Mouse (Mus musculus) stomach, embryonic 14.5 days (tissue): Measurements from ENCODE around the gene Uts2r. TPM values are rescaled to one million over a fixed set of nuclear protein-coding genes. Genes with fewer than 3 reads are reported as not detected.

Experiments used
- ATAC-seq: fragments of 200-750 bp; cut with Nextera tagmentation; 2 replicates; pipeline ENCODE4 v1.8.0; 2017; ENCODE audit warnings: low read depth, moderate TSS enrichment; ENCODE audit not compliant: insufficient number of reproducible peaks, insufficient read depth, low FRiP score
- H3K27ac ChIP-seq: fragments of 300-500 bp; sonication (generic); 2 replicates; pipeline ENCODE4 v1.5.1; 2014; ENCODE audit warnings: mild to moderate bottlenecking, low read length, moderate library complexity, mixed read lengths
- H3K27me3 ChIP-seq: fragments of 300-500 bp; sonication (generic); 2 replicates; pipeline ENCODE4 v1.6.1; 2014; ENCODE audit warnings: low read length, control low read depth, mixed read lengths; ENCODE audit not compliant: control insufficient read depth, insufficient read depth
- H3K36me3 ChIP-seq: fragments of 300-500 bp; sonication (generic); 2 replicates; pipeline ENCODE4 v1.6.1; 2014; ENCODE audit warnings: mild to moderate bottlenecking, control low read depth, low read length, moderate library complexity, mixed read lengths; ENCODE audit not compliant: control insufficient read depth, insufficient read depth
- H3K4me1 ChIP-seq: fragments of 300-500 bp; sonication (generic); 2 replicates; pipeline ENCODE4 v1.6.1; 2014; ENCODE audit warnings: low read length, control low read depth, mixed read lengths; ENCODE audit not compliant: control insufficient read depth, insufficient read depth
- H3K4me2 ChIP-seq: fragments of 300-500 bp; sonication (generic); replicated peaks from 2 replicates; pipeline ENCODE4 v1.6.1; 2014; ENCODE audit warnings: low read depth, low read length, control low read depth
- H3K4me3 ChIP-seq: fragments of 300-500 bp; sonication (generic); 2 replicates; pipeline ENCODE4 v1.5.1; 2014; ENCODE audit warnings: low read depth, low read length, control low read depth
- H3K9ac ChIP-seq: fragments of 300-500 bp; sonication (generic); replicated peaks from 2 replicates; pipeline ENCODE4 v1.6.1; 2014; ENCODE audit warnings: low read depth, mild to moderate bottlenecking, control low read depth, low read length, moderate library complexity, mixed read lengths
- H3K9me3 ChIP-seq: fragments of 300-500 bp; sonication (generic); 2 replicates; pipeline ENCODE4 v1.6.1; 2016; ENCODE audit warnings: low read depth, low read length, control low read depth; ENCODE audit not compliant: control insufficient read depth
- WGBS: fragments of 180-500 bp; shearing (Covaris S2); extraction: QIAGEN DNeasy Blood & Tissue Kit; methylation state at CpG from one replicate; pipeline ENCODE4 v1.1.7; 2014; 5-methylcytosine and 5-hydroxymethylcytosine counted together
- polyA plus RNA-seq: library from polyadenylated mRNA; unstranded; fragments of >200 nt; fragmentation: Nextera tagmentation; extraction: Ambion mirVana; gene quantifications from 2 replicates; pipeline ENCODE4 v1.2.1, GENCODE M21; 2014

The Uts2r gene
- polyA plus RNA-seq, 1 experiment from 2014 or later = not detected

GRCm38 (mm10) chr11:121143325-121144015 is 16.6 kb upstream of the Uts2r start:
- H3K4me2 ChIP-seq = no peak overlapping the region
- 75% methylated on average over 9 of the region's 9 CpGs for WGBS
- no peak overlapping the region for H3K4me3 ChIP-seq
- H3K36me3 ChIP-seq = no peaks in the 10 kb centered on the region
- no peaks in the 10 kb centered on the region for H3K9me3 ChIP-seq
- H3K4me1 ChIP-seq = no peaks in the 10 kb centered on the region
- no peak overlapping the region for H3K9ac ChIP-seq
- no peak overlapping the region for H3K27ac ChIP-seq
- H3K27me3 ChIP-seq = no peaks in the 10 kb centered on the region
- peak; percentile 77; the same call in 1 of the 2 replicates for ATAC-seq

- WGBS = 93% methylated on average over 22 of the region's 22 CpGs
Observed at GRCm38 (mm10) chr11:121145865-121146264, 14.2 kb upstream of the Uts2r start, which contains the start of gene Tex19.1. Gene Tex19.1 (plus strand): TSS chr11:121146143.

DNA sequence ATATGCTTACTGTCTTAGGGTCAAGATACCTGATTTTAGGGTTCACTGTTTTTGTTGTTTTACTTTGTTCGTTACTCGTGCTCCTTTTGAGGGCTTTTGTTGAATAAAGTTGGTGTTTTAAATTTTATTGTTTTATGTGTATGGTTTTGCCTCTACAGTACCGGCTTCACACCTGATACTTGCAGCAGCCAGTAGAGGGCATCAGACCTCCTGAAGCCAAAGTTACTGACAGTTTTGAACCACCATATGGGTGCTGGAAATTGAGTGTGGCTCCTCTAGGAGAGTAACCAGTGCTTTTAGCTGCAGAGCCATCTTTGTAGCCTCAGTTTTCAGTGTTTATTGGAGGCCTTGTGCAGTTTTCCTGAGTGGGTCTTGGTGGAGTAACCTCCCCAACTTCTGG is 11.9 kb upstream of the Uts2r start:
- H3K36me3 ChIP-seq = no peaks in the 10 kb centered on the region
- no peak overlapping the region for H3K9ac ChIP-seq
- H3K27me3 ChIP-seq = no peaks in the 10 kb centered on the region
- no peak overlapping the region for H3K27ac ChIP-seq
- H3K4me3 ChIP-seq = no peak overlapping the region
- 80% methylated on average over 3 of the region's 3 CpGs for WGBS
- no peak for ATAC-seq
- no peaks in the 10 kb centered on the region for H3K4me1 ChIP-seq
- no peak overlapping the region for H3K4me2 ChIP-seq
- no peaks in the 10 kb centered on the region for H3K9me3 ChIP-seq

More at GRCm38 (mm10) chr11:121145865-121146264, 14.2 kb upstream of the Uts2r start, which contains the start of gene Tex19.1:
- Histone ChIP-seq H3K36me3 (no peaks in the 10 kb centered on the region), H3K4me2 (no peak within 1 kb of the TSS), H3K9ac (no peak within 1 kb of the TSS), H3K27ac (no peak within 1 kb of the TSS), H3K4me3 (no peak within 1 kb of the TSS), H3K9me3 (no peaks in the 10 kb centered on the region), H3K27me3 (no peaks in the 10 kb centered on the region), H3K4me1 (no peaks in the 10 kb centered on the region)
- no peak for ATAC-seq

DNA sequence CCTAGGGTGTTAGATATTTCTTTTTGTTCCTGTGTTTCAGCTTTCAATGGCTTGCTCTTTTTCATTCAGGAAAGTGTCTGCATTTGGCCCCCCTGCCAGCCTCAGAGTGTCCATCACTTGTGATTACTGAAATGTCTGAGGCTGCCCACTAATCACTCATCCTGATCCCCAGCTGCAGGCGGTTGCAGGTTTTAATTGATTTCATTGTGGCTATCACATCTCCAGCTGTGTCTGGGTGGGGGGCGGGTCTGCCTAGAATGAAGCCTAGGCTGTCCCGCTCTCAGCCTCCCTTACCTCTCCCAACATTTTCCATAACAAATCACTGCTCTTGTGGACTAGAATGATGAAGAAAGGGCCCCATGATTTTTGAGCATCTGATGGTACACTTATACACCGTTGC is 5.9 kb upstream of the Uts2r start:
- WGBS = 37% methylated on average over 4 of the region's 4 CpGs
- peaks cover 30% of the 10 kb centered on the region for H3K27me3 ChIP-seq
- H3K27ac ChIP-seq = no peak overlapping the region
- H3K36me3 ChIP-seq = no peaks in the 10 kb centered on the region
- no peak overlapping the region for H3K4me3 ChIP-seq
- no peak overlapping the region for H3K4me2 ChIP-seq
- ATAC-seq = no peak
- no peaks in the 10 kb centered on the region for H3K9me3 ChIP-seq
- H3K9ac ChIP-seq = no peak overlapping the region
- H3K4me1 ChIP-seq = no peaks in the 10 kb centered on the region

- Histone ChIP-seq H3K4me1 (no peaks in the 10 kb centered on the region), H3K4me2 (peak overlapping the region; percentile 57), H3K9me3 (no peaks in the 10 kb centered on the region), H3K27ac (no peak overlapping the region), H3K9ac (no peak overlapping the region), H3K27me3 (peaks cover 30% of the 10 kb centered on the region), H3K36me3 (no peaks in the 10 kb centered on the region), H3K4me3 (peak overlapping the region; percentile 28)
- ATAC-seq = no peak
- WGBS = under 1% methylated on average over 45 of the region's 45 CpGs
Observed at GRCm38 (mm10) chr11:121156411-121156891, 3.6 kb upstream of the Uts2r start.

DNA sequence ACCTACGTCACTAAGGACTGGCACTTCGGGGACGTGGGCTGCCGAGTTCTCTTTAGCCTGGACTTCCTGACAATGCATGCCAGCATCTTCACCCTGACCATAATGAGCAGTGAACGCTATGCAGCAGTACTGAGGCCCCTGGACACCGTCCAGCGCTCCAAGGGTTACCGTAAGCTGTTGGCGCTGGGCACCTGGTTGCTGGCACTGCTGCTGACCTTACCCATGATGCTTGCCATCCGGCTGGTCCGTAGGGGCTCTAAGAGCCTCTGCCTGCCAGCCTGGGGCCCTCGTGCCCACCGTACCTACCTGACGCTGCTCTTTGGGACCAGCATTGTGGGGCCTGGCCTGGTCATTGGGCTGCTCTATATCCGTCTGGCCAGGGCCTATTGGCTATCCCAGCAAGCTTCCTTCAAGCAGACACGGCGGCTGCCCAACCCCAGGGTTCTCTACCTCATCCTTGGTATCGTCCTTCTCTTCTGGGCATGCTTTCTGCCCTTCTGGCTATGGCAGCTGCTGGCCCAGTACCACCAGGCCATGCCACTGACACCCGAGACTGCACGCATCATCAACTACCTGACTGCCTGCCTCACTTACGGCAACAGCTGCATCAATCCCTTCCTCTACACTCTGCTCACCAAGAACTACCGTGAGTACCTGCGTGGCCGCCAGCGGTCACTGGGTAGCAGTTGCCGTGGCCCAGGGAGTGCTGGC is 720 bp downstream of the Uts2r start:
- Histone ChIP-seq H3K36me3 (no peaks in the 10 kb centered on the region), H3K4me2 (no peak overlapping the region), H3K4me3 (no peak overlapping the region), H3K4me1 (no peaks in the 10 kb centered on the region), H3K27me3 (peaks cover 22% of the 10 kb centered on the region), H3K27ac (no peak overlapping the region), H3K9me3 (no peaks in the 10 kb centered on the region), H3K9ac (no peak overlapping the region)
- no peak for ATAC-seq
- 92% methylated on average over 26 of the region's 26 CpGs for WGBS

- Histone ChIP-seq H3K4me3 (no peak overlapping the region), H3K27ac (no peak overlapping the region), H3K9me3 (no peaks in the 10 kb centered on the region), H3K27me3 (no peaks in the 10 kb centered on the region), H3K36me3 (no peaks in the 10 kb centered on the region), H3K9ac (no peak overlapping the region), H3K4me1 (no peaks in the 10 kb centered on the region), H3K4me2 (no peak overlapping the region)
- 74% methylated on average over 4 of the region's 4 CpGs for WGBS
- ATAC-seq = no peak
Observed at GRCm38 (mm10) chr11:121163751-121164150, 3.7 kb downstream of the Uts2r start.

- no peak for ATAC-seq
- Histone ChIP-seq H3K9ac (no peak overlapping the region), H3K4me2 (no peak overlapping the region), H3K27ac (no peak overlapping the region), H3K36me3 (no peaks in the 10 kb centered on the region), H3K4me3 (no peak overlapping the region), H3K4me1 (no peaks in the 10 kb centered on the region), H3K9me3 (no peaks in the 10 kb centered on the region), H3K27me3 (no peaks in the 10 kb centered on the region)
- 80% methylated on average over 5 of the region's 5 CpGs for WGBS
Observed at GRCm38 (mm10) chr11:121173203-121173602, 13.1 kb downstream of the Uts2r start.
